Mouse (Mus musculus): Measurements from ENCODE around the gene Igf1r. TPM values are rescaled to one million over a fixed set of nuclear protein-coding genes. Genes with fewer than 3 reads are reported as not detected.

The Igf1r gene
- polyA plus RNA-seq, 1 experiment from 2014 or later, result 23.2 TPM

DNA sequence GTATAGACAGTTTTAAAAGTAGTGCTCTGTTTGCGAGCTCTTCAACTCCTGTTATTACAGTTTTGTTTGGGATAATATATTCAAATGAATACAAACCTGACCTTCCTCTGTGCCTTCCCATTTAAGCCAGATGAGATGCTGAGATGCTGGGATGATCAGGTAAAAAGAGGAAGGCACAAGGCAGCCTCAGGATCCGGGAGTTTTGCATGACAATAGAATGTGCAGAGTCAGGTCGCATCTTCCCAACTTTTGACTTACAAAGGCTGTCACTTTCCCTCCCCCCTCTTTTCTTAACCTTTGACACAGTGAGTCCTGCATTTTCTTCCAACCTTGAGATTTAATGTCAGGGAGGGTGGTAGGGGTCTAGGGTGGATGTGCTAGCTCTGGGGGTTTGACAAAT, 61.9 kb downstream of the Igf1r start:
- H3K4me1 ChIP-seq (ENCODE audit: control insufficient read depth, insufficient read depth, low read length), result peaks cover 41% of the 10 kb centered on the region
- H3K9ac ChIP-seq (replicated peaks; ENCODE audit: low read depth, low read length), result no peak overlapping the region
- H3K27me3 ChIP-seq (ENCODE audit: control insufficient read depth, insufficient read depth, low read length), result no peaks in the 10 kb centered on the region
- 87% methylated on average over 3 of the region's 3 CpGs for WGBS
- no peak overlapping the region for H3K4me2 ChIP-seq (replicated peaks; ENCODE audit: low read depth, low read length)
- no peaks in the 10 kb centered on the region for H3K9me3 ChIP-seq (ENCODE audit: control insufficient read depth, low read depth, low read length)
- H3K4me3 ChIP-seq (ENCODE audit: low read depth, low read length), result no peak overlapping the region
- H3K36me3 ChIP-seq (ENCODE audit: control insufficient read depth, insufficient read depth, low read length), result no peaks in the 10 kb centered on the region; the same call in 1 of the 2 replicates
- ATAC-seq (ENCODE audit: insufficient number of reproducible peaks, insufficient read depth, low FRiP score, low read depth), result no peak
- no peak overlapping the region for H3K27ac ChIP-seq (ENCODE audit: low read length)

DNA sequence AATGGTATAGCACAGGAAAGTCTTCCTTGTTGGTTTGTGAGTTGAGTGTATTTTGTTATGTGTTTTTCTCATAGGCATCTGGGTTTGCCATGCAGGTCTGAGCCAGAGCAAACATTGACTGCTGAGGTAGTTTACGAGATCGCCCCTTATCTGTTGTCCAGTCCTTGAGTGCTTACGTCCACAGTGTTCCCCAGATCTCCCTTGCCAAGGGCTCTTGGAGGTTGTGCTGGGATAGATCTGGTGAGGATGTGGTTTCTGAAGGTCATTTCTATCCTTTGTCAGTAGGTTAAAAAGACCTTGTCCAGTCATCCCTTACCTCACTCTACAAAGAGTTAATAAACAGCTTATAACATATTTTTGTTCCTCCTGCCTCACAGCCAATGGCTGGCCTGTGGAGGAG, 62.8 kb downstream of the Igf1r start:
- H3K4me1 ChIP-seq (ENCODE audit: control insufficient read depth, insufficient read depth, low read length), result peaks cover 35% of the 10 kb centered on the region
- no peak overlapping the region for H3K4me3 ChIP-seq (ENCODE audit: low read depth, low read length)
- no peak overlapping the region for H3K9ac ChIP-seq (replicated peaks; ENCODE audit: low read depth, low read length)
- ATAC-seq (ENCODE audit: insufficient number of reproducible peaks, insufficient read depth, low FRiP score, low read depth), result no peak
- WGBS, result 95% methylated on average over 3 of the region's 3 CpGs
- H3K27ac ChIP-seq (ENCODE audit: low read length), result no peak overlapping the region
- no peak overlapping the region for H3K4me2 ChIP-seq (replicated peaks; ENCODE audit: low read depth, low read length)
- H3K9me3 ChIP-seq (ENCODE audit: control insufficient read depth, low read depth, low read length), result no peaks in the 10 kb centered on the region
- no peaks in the 10 kb centered on the region for H3K27me3 ChIP-seq (ENCODE audit: control insufficient read depth, insufficient read depth, low read length)
- no peaks in the 10 kb centered on the region; the same call in 1 of the 2 replicates for H3K36me3 ChIP-seq (ENCODE audit: control insufficient read depth, insufficient read depth, low read length)

DNA sequence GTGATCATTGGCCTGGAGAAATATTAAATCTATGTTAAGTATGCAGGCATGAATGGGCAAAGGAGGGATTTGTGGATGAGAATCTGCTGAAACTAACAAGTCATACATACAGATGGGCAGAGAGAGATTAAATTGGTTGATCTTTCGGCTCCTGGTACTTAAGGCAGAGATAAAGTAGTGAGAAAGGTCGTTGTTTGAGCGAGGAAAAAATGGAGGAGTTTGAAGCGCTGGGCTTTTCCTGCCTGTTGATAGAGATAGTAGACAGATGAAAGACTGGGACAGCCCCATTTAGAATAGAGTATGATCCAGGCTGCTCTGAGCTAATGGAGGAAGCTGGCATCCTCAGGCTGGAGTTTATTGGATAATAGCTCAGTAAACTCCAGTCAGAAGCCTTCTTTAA, 65.4 kb downstream of the Igf1r start:
- Histone ChIP-seq H3K4me1 (ENCODE audit: control insufficient read depth, insufficient read depth, low read length) (peaks cover 21% of the 10 kb centered on the region), H3K27ac (ENCODE audit: low read length) (no peak overlapping the region), H3K4me2 (replicated peaks; ENCODE audit: low read depth, low read length) (no peak overlapping the region), H3K9me3 (ENCODE audit: control insufficient read depth, low read depth, low read length) (no peaks in the 10 kb centered on the region), H3K27me3 (ENCODE audit: control insufficient read depth, insufficient read depth, low read length) (no peaks in the 10 kb centered on the region), H3K36me3 (ENCODE audit: control insufficient read depth, insufficient read depth, low read length) (no peaks in the 10 kb centered on the region; the same call in 1 of the 2 replicates), H3K9ac (replicated peaks; ENCODE audit: low read depth, low read length) (no peak overlapping the region), H3K4me3 (ENCODE audit: low read depth, low read length) (no peak overlapping the region)
- no peak for ATAC-seq (ENCODE audit: insufficient number of reproducible peaks, insufficient read depth, low FRiP score, low read depth)
- 48% methylated on average over 4 of the region's 4 CpGs for WGBS

DNA sequence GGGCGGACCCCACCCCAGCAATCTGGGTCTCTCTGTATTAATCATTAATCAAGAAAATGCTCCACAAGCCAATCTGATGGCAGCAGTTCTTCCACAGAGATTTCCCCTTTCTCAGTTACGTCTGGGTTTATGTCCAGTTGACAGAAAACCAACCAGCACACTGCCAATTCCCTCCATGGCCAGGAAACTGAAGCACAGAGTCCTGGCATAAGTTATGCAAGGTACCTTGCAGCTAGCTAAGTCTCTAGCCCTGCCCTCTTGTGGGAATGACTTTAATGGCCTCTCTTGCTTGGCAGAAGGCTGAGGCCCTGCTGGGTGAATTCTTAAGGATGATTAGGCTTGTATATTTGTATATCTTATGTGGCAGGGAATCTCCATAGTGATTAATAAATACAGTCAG, 67.9 kb downstream of the Igf1r start:
- Histone ChIP-seq H3K27ac (ENCODE audit: low read length) (no peak overlapping the region), H3K4me1 (ENCODE audit: control insufficient read depth, insufficient read depth, low read length) (peaks cover 18% of the 10 kb centered on the region; the same call in 1 of the 2 replicates), H3K4me3 (ENCODE audit: low read depth, low read length) (no peak overlapping the region), H3K9me3 (ENCODE audit: control insufficient read depth, low read depth, low read length) (no peaks in the 10 kb centered on the region), H3K9ac (replicated peaks; ENCODE audit: low read depth, low read length) (no peak overlapping the region), H3K4me2 (replicated peaks; ENCODE audit: low read depth, low read length) (no peak overlapping the region), H3K27me3 (ENCODE audit: control insufficient read depth, insufficient read depth, low read length) (no peaks in the 10 kb centered on the region), H3K36me3 (ENCODE audit: control insufficient read depth, insufficient read depth, low read length) (no peaks in the 10 kb centered on the region; the same call in 1 of the 2 replicates)
- WGBS, result 76% methylated on average over 2 of the region's 2 CpGs
- ATAC-seq (ENCODE audit: insufficient number of reproducible peaks, insufficient read depth, low FRiP score, low read depth), result no peak

DNA sequence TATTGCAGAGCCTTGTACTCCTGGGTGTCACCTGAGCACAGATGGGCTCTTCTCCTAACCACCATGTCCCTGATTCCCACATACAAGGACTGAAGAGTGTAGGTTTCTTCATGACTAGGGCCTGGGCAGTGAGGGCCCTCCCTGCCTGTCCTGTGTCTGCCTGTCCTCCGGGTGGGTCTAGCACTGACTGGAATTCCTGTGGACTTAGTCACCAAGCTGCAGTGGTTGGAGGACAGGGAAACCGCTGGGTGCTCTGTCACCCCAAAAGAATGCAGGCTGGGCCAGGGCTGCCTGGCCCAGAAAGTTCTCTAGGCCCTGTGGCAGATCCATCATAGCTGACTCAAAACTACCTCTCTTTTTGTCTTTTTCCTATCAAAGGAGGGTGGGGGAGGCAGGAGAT, 69.1 kb downstream of the Igf1r start:
- ATAC-seq (ENCODE audit: insufficient number of reproducible peaks, insufficient read depth, low FRiP score, low read depth), result peak; percentile 86
- Histone ChIP-seq H3K9ac (replicated peaks; ENCODE audit: low read depth, low read length) (no peak overlapping the region), H3K4me3 (ENCODE audit: low read depth, low read length) (no peak overlapping the region), H3K4me1 (ENCODE audit: control insufficient read depth, insufficient read depth, low read length) (peaks cover 18% of the 10 kb centered on the region; the same call in 1 of the 2 replicates), H3K4me2 (replicated peaks; ENCODE audit: low read depth, low read length) (no peak overlapping the region), H3K36me3 (ENCODE audit: control insufficient read depth, insufficient read depth, low read length) (no peaks in the 10 kb centered on the region; the same call in 1 of the 2 replicates), H3K9me3 (ENCODE audit: control insufficient read depth, low read depth, low read length) (no peaks in the 10 kb centered on the region), H3K27me3 (ENCODE audit: control insufficient read depth, insufficient read depth, low read length) (no peaks in the 10 kb centered on the region), H3K27ac (ENCODE audit: low read length) (no peak overlapping the region)
- 23% methylated on average over 2 of the region's 2 CpGs for WGBS

DNA sequence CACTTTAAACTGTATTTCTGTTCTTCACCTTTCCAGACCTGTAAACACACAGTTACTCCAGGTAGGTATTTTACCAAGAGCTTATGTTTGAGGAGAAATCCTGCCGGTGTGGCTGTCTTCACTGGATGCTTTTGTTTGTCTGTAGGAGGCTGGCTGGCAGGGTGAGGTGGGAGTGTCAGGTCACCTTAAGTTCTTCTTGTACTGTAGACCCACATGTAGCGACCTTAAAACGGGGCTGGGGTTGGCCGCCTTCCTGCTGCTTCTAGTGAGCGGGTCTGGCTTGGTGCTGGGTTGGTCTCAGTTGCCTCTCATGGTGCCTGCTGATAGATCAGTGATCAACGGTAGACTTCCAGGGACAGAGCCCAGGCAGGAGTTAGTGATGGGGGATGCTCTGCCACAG, 69.6 kb downstream of the Igf1r start:
- Histone ChIP-seq H3K4me2 (replicated peaks; ENCODE audit: low read depth, low read length) (no peak overlapping the region), H3K9ac (replicated peaks; ENCODE audit: low read depth, low read length) (no peak overlapping the region), H3K27ac (ENCODE audit: low read length) (no peak overlapping the region), H3K4me3 (ENCODE audit: low read depth, low read length) (no peak overlapping the region), H3K36me3 (ENCODE audit: control insufficient read depth, insufficient read depth, low read length) (no peaks in the 10 kb centered on the region; the same call in 1 of the 2 replicates), H3K9me3 (ENCODE audit: control insufficient read depth, low read depth, low read length) (no peaks in the 10 kb centered on the region), H3K27me3 (ENCODE audit: control insufficient read depth, insufficient read depth, low read length) (no peaks in the 10 kb centered on the region), H3K4me1 (ENCODE audit: control insufficient read depth, insufficient read depth, low read length) (peaks cover 18% of the 10 kb centered on the region; the same call in 1 of the 2 replicates)
- ATAC-seq (ENCODE audit: insufficient number of reproducible peaks, insufficient read depth, low FRiP score, low read depth), result peak; percentile 56; the same call in 1 of the 2 replicates
- whole genome bisulfite sequencing, result 59% methylated on average over 6 of the region's 6 CpGs

DNA sequence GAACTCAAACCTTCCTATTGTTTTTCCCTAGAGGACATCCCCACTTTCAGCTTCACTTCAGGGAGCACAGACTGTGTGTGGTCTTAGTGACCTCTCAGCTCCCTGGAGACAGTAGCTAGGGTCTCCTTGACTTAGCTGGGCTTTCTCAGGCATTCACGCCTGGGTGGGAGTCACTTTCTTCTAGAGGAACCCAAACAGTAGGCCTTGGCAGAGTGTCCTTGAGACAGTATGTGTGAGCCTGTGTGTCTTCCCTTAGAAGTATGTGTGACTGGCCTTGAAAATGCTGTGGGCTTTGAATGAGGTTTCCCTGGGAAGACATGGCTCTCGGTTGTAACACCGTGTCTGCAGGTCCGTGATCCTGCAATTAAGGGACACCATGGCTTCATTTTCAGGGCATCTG, 71.3 kb downstream of the Igf1r start:
- Histone ChIP-seq H3K4me2 (replicated peaks; ENCODE audit: low read depth, low read length) (no peak overlapping the region), H3K36me3 (ENCODE audit: control insufficient read depth, insufficient read depth, low read length) (no peaks in the 10 kb centered on the region; the same call in 1 of the 2 replicates), H3K27me3 (ENCODE audit: control insufficient read depth, insufficient read depth, low read length) (no peaks in the 10 kb centered on the region), H3K4me1 (ENCODE audit: control insufficient read depth, insufficient read depth, low read length) (peaks cover 10% of the 10 kb centered on the region; the same call in 1 of the 2 replicates), H3K4me3 (ENCODE audit: low read depth, low read length) (no peak overlapping the region), H3K27ac (ENCODE audit: low read length) (no peak overlapping the region), H3K9me3 (ENCODE audit: control insufficient read depth, low read depth, low read length) (no peaks in the 10 kb centered on the region), H3K9ac (replicated peaks; ENCODE audit: low read depth, low read length) (no peak overlapping the region)
- no peak for ATAC-seq (ENCODE audit: insufficient number of reproducible peaks, insufficient read depth, low FRiP score, low read depth)
- WGBS, result 82% methylated on average over 4 of the region's 4 CpGs

DNA sequence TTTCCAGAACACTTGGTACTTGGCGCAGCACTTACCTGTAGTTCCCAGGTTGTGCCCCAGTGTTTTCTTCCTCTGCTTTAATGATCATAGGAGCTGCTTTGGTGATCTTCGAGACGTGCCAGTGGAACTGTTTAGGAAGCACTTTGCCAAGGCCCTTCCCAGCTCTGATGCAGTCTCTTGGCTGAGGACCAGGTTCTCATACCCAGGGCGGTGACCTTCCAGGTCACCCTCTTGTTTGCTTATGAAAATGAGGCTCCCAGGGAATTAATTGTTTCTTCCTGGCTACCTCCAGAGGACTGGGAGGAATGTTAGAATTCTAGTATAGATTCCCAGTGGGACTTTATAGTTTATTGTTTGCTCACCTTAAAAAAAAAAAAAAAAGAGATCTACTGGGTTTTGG, 72.0 kb downstream of the Igf1r start:
- H3K4me1 ChIP-seq (ENCODE audit: control insufficient read depth, insufficient read depth, low read length), result peaks cover 12% of the 10 kb centered on the region
- no peaks in the 10 kb centered on the region for H3K9me3 ChIP-seq (ENCODE audit: control insufficient read depth, low read depth, low read length)
- H3K9ac ChIP-seq (replicated peaks; ENCODE audit: low read depth, low read length), result no peak overlapping the region
- H3K4me3 ChIP-seq (ENCODE audit: low read depth, low read length), result no peak overlapping the region
- ATAC-seq (ENCODE audit: insufficient number of reproducible peaks, insufficient read depth, low FRiP score, low read depth), result no peak
- no peak overlapping the region for H3K27ac ChIP-seq (ENCODE audit: low read length)
- H3K4me2 ChIP-seq (replicated peaks; ENCODE audit: low read depth, low read length), result no peak overlapping the region
- no peaks in the 10 kb centered on the region for H3K27me3 ChIP-seq (ENCODE audit: control insufficient read depth, insufficient read depth, low read length)
- WGBS, result 77% methylated on average over 4 of the region's 4 CpGs
- H3K36me3 ChIP-seq (ENCODE audit: control insufficient read depth, insufficient read depth, low read length), result no peaks in the 10 kb centered on the region; the same call in 1 of the 2 replicates

DNA sequence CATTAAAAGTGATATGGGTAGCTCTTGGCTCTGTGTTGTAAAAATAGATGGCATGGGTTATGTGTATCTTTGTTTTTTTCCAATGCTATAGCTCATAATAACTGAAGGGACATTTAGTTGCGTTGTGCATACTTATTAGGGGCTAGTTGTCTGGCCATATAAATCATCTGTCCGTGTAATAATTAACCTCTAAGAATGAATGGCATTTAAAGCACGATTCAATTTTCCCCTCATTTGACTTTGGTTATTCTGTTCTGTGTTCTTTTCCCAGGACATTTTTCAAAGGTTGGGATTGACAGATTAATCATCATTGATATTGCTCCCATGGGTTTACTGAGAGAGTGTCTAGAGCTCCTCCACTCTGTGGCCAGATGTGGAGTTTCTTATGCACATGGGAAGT, 72.8 kb downstream of the Igf1r start:
- Histone ChIP-seq H3K9me3 (ENCODE audit: control insufficient read depth, low read depth, low read length) (no peaks in the 10 kb centered on the region), H3K27ac (ENCODE audit: low read length) (no peak overlapping the region), H3K4me2 (replicated peaks; ENCODE audit: low read depth, low read length) (no peak overlapping the region), H3K27me3 (ENCODE audit: control insufficient read depth, insufficient read depth, low read length) (no peaks in the 10 kb centered on the region), H3K9ac (replicated peaks; ENCODE audit: low read depth, low read length) (no peak overlapping the region), H3K4me3 (ENCODE audit: low read depth, low read length) (no peak overlapping the region), H3K36me3 (ENCODE audit: control insufficient read depth, insufficient read depth, low read length) (no peaks in the 10 kb centered on the region), H3K4me1 (ENCODE audit: control insufficient read depth, insufficient read depth, low read length) (peaks cover 16% of the 10 kb centered on the region)
- 58% methylated on average over 3 of the region's 3 CpGs for WGBS
- no peak for ATAC-seq (ENCODE audit: insufficient number of reproducible peaks, insufficient read depth, low FRiP score, low read depth)

Data from stomach, embryonic 14.5 days (tissue).